Mouse (Mus musculus) limb, embryonic 15.5 days (tissue): ENCODE measurements around the gene Fxyd3. TPM values are rescaled to one million over a fixed set of nuclear protein-coding genes. Genes with fewer than 3 reads are reported as not detected.

Source experiments
- ATAC-seq: fragments of 200-750 bp; cut with Nextera tagmentation; 2 replicates; pipeline ENCODE4 v1.8.0; 2017; ENCODE audit warnings: low read depth, moderate TSS enrichment; ENCODE audit not compliant: insufficient number of reproducible peaks, low FRiP score, low TSS enrichment
- H3K27ac ChIP-seq: fragments of 300-500 bp; sonication (generic); 2 replicates; pipeline ENCODE4 v1.5.1; 2015; ENCODE audit warnings: moderate library complexity, mild to moderate bottlenecking, inconsistent platforms
- H3K27me3 ChIP-seq: fragments of 300-500 bp; sonication (generic); 2 replicates; pipeline ENCODE4 v1.6.1; 2015; ENCODE audit warnings: inconsistent platforms
- H3K36me3 ChIP-seq: fragments of 300-500 bp; sonication (generic); 2 replicates; pipeline ENCODE4 v1.6.1; 2015; ENCODE audit warnings: inconsistent platforms
- H3K4me1 ChIP-seq: fragments of 300-500 bp; sonication (generic); 2 replicates; pipeline ENCODE4 v1.6.1; 2015; ENCODE audit warnings: inconsistent platforms
- H3K4me2 ChIP-seq: fragments of 300-500 bp; sonication (generic); 2 replicates; pipeline ENCODE4 v1.6.1; 2015; ENCODE audit warnings: mild to moderate bottlenecking, inconsistent platforms
- H3K4me3 ChIP-seq: fragments of 300-500 bp; sonication (generic); 2 replicates; pipeline ENCODE4 v1.5.1; 2015; ENCODE audit warnings: mild to moderate bottlenecking, inconsistent platforms
- H3K9ac ChIP-seq: fragments of 300-500 bp; sonication (generic); 2 replicates; pipeline ENCODE4 v1.6.1; 2015; ENCODE audit warnings: inconsistent platforms
- H3K9me3 ChIP-seq: fragments of 300-500 bp; sonication (generic); 2 replicates; pipeline ENCODE4 v1.6.1; 2016; ENCODE audit warnings: inconsistent platforms
- WGBS: fragments of 180-500 bp; shearing (Covaris S2); methylation state at CpG from one replicate; pipeline ENCODE4 v1.1.7; 2015; 5-methylcytosine and 5-hydroxymethylcytosine counted together
- polyA plus RNA-seq: library from polyadenylated mRNA; unstranded; fragments of >200 nt; fragmentation: Nextera tagmentation; extraction: Ambion mirVana; gene quantifications from 2 replicates; pipeline ENCODE4 v1.2.1, GENCODE M21; 2015

Gene Fxyd3
- polyA plus RNA-seq, 1 experiment from 2014 or later = 91.8 TPM

GRCm38 (mm10) chr7:31041023-31041407, 35.5 kb downstream of the Fxyd3 start:
- H3K27me3 ChIP-seq = peaks cover 51% of the 10 kb centered on the region

GRCm38 (mm10) chr7:31040281-31041022, 36.1 kb downstream of the Fxyd3 start:
- H3K9me3 ChIP-seq = no peaks in the 10 kb centered on the region
- H3K9ac ChIP-seq = no peak overlapping the region
- H3K4me2 ChIP-seq = no peak overlapping the region
- no peak overlapping the region for H3K27ac ChIP-seq
- 76% methylated on average over 12 of the region's 12 CpGs for WGBS
- H3K27me3 ChIP-seq = peaks cover 48% of the 10 kb centered on the region
- H3K4me3 ChIP-seq = no peak overlapping the region
- no peaks in the 10 kb centered on the region for H3K36me3 ChIP-seq
- H3K4me1 ChIP-seq = peaks cover 17% of the 10 kb centered on the region
- no peak for ATAC-seq

More at GRCm38 (mm10) chr7:31041023-31041407, 35.5 kb downstream of the Fxyd3 start:
- peaks cover 17% of the 10 kb centered on the region for H3K4me1 ChIP-seq
- no peaks in the 10 kb centered on the region for H3K36me3 ChIP-seq
- peak overlapping the region; percentile 29; the same call in 1 of the 2 replicates for H3K4me3 ChIP-seq
- no peaks in the 10 kb centered on the region for H3K9me3 ChIP-seq
- no peak overlapping the region for H3K9ac ChIP-seq
- no peak overlapping the region for H3K27ac ChIP-seq
- H3K4me2 ChIP-seq = peak overlapping the region; percentile 53
- WGBS = 32% methylated on average over 8 of the region's 8 CpGs
- no peak for ATAC-seq

- Histone ChIP-seq H3K4me3 (no peak overlapping the region), H3K9me3 (no peaks in the 10 kb centered on the region), H3K4me2 (no peak overlapping the region), H3K27me3 (peaks cover 34% of the 10 kb centered on the region), H3K4me1 (peaks cover 17% of the 10 kb centered on the region), H3K9ac (no peak overlapping the region), H3K36me3 (no peaks in the 10 kb centered on the region), H3K27ac (no peak overlapping the region)
- WGBS = 88% methylated on average over 4 of the region's 4 CpGs
- no peak for ATAC-seq
These were observed 37.5 kb downstream of the Fxyd3 start for GRCm38 (mm10) chr7:31039011-31039410.

- ATAC-seq = no peak
- H3K4me1 ChIP-seq = peaks cover 16% of the 10 kb centered on the region
- WGBS = 56% methylated on average over 2 of the region's 2 CpGs
- no peaks in the 10 kb centered on the region for H3K36me3 ChIP-seq
- H3K4me3 ChIP-seq = no peak overlapping the region
- H3K27me3 ChIP-seq = peaks cover 20% of the 10 kb centered on the region
- no peak overlapping the region for H3K4me2 ChIP-seq
- H3K27ac ChIP-seq = no peak overlapping the region
- H3K9ac ChIP-seq = no peak overlapping the region
- no peaks in the 10 kb centered on the region for H3K9me3 ChIP-seq
These were observed 38.8 kb downstream of the Fxyd3 start for GRCm38 (mm10) chr7:31037675-31038074.

DNA sequence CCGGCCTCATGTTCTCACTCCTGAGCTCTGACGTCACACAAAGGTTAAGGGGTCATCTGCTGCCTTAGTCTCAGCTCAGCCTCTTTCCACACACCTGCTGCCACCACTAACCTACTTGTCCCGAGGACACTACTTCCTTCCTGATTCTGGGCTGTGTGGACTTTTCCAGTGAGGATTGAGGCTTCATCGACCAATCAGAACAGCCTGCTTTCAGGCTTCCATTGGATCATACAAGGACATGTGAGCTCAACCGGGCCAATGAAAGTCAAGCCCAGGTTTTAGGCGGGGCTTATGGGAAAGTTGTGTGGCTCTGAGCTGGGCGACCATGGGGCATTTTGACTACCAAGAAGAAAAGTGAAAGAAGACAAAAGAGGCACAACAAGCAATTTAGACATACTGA, 39.6 kb downstream of the Fxyd3 start:
- no peak overlapping the region for H3K27ac ChIP-seq
- H3K9me3 ChIP-seq = no peaks in the 10 kb centered on the region
- no peak overlapping the region for H3K4me3 ChIP-seq
- peaks cover 13% of the 10 kb centered on the region; the same call in 1 of the 2 replicates for H3K27me3 ChIP-seq
- WGBS = 82% methylated on average over 7 of the region's 7 CpGs
- H3K9ac ChIP-seq = no peak overlapping the region
- H3K4me1 ChIP-seq = peaks cover 9% of the 10 kb centered on the region
- ATAC-seq = no peak
- H3K4me2 ChIP-seq = no peak overlapping the region
- no peaks in the 10 kb centered on the region for H3K36me3 ChIP-seq

- Histone ChIP-seq H3K4me2 (no peak overlapping the region), H3K4me1 (no peaks in the 10 kb centered on the region), H3K27me3 (no peaks in the 10 kb centered on the region), H3K4me3 (no peak overlapping the region), H3K9ac (no peak overlapping the region), H3K36me3 (no peaks in the 10 kb centered on the region), H3K27ac (no peak overlapping the region), H3K9me3 (no peaks in the 10 kb centered on the region)
- ATAC-seq = no peak
- 83% methylated on average over 11 of the region's 11 CpGs for WGBS
These were observed 41.2 kb downstream of the Fxyd3 start for GRCm38 (mm10) chr7:31035291-31035690.

- H3K4me3 ChIP-seq = no peak overlapping the region
- 69% methylated on average over 11 of the region's 11 CpGs for WGBS
- H3K4me1 ChIP-seq = no peaks in the 10 kb centered on the region
- no peak overlapping the region for H3K27ac ChIP-seq
- H3K27me3 ChIP-seq = no peaks in the 10 kb centered on the region
- no peaks in the 10 kb centered on the region for H3K36me3 ChIP-seq
- no peak overlapping the region for H3K9ac ChIP-seq
- H3K9me3 ChIP-seq = no peaks in the 10 kb centered on the region
- no peak for ATAC-seq
- no peak overlapping the region for H3K4me2 ChIP-seq
These were observed 41.7 kb downstream of the Fxyd3 start for GRCm38 (mm10) chr7:31034789-31035188.

DNA sequence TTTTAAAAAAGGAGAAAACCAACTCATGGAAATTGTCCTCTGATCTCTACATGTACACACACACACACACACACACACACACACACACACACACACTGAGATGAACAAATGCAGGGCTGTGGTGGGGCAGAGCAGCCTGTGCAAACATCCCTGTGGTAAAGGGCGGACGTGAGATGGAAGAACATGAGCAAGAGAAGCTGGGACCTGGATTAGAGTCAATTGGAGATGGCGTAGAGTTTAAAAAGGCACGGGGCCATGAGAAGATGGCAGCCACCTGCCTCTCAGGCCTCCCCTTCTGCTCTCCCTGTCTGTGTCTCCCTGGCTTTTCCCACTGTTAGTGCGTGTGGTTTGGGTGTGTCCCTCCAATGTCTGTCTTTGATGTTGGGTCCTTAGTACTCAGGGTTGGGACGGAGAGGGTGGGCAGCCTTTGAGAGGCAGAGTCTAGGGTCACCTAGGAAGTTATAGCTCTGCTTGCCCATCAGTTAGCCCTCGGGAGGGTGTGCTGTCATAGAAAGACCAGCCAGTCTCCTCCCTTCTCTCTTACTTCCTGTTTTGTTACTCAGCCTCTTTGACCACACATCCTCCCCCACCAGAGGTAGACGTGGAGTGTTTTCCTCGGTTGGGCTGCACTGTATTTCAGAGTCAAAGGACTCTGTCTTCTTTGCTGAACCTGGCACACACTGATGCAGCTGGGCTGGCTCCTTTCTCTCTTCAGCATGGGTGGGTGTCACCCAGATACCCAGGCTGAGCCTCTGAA, 42.9 kb downstream of the Fxyd3 start:
- H3K27me3 ChIP-seq = no peaks in the 10 kb centered on the region
- H3K4me3 ChIP-seq = no peak overlapping the region
- no peak for ATAC-seq
- no peak overlapping the region for H3K27ac ChIP-seq
- no peaks in the 10 kb centered on the region for H3K9me3 ChIP-seq
- 54% methylated on average over 9 of the region's 9 CpGs for WGBS
- H3K36me3 ChIP-seq = no peaks in the 10 kb centered on the region
- no peak overlapping the region for H3K4me2 ChIP-seq
- H3K9ac ChIP-seq = no peak overlapping the region
- H3K4me1 ChIP-seq = no peaks in the 10 kb centered on the region

- no peak overlapping the region for H3K27ac ChIP-seq
- no peaks in the 10 kb centered on the region for H3K27me3 ChIP-seq
- 74% methylated on average over 7 of the region's 7 CpGs for WGBS
- no peaks in the 10 kb centered on the region for H3K4me1 ChIP-seq
- ATAC-seq = no peak
- H3K4me2 ChIP-seq = no peak overlapping the region
- H3K9ac ChIP-seq = no peak overlapping the region
- no peaks in the 10 kb centered on the region for H3K9me3 ChIP-seq
- no peak overlapping the region for H3K4me3 ChIP-seq
- H3K36me3 ChIP-seq = no peaks in the 10 kb centered on the region
These were observed 44.8 kb downstream of the Fxyd3 start for GRCm38 (mm10) chr7:31031731-31032130.

DNA sequence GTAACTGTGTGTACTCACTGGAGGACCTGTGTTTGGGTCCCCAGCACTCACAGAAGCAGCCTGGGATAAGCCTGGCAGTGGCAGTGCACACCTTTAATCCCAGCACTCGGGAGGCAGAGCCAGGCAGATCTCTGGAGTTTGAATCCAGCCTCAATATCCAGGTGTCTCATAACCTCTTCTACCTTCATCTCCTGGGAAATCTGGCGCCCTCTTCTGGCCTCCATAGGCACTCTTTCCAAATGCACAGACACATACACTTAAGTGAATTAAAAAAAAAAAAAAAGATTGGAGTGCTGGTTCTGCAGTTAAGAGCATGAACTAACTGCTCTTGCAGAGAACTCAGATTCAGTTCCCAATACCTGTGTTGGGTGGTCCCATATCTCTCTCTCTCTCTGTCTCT, 45.8 kb downstream of the Fxyd3 start:
- 76% methylated on average over 2 of the region's 2 CpGs for WGBS
- no peaks in the 10 kb centered on the region for H3K9me3 ChIP-seq

DNA sequence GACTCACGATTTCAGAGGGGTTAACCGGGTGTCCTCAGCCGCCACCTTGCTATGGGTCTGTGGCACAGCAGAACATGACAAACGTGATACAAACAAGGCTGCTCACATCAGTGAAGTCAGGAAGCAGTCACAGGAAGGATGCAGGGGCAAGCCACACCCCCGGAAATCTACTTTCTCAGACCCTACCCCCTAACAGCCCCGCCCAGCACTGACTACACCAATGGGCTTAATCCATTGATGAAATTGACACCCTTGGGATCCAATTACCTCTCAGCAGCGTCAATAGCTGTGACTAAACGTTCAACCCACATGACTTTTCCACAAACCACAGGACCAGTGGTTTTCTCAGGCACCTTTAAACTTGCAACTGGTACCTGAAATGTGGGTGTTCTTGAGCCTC, 47.9 kb downstream of the Fxyd3 start:
- Histone ChIP-seq H3K9ac (no peak overlapping the region), H3K36me3 (no peaks in the 10 kb centered on the region), H3K4me3 (no peak overlapping the region), H3K4me1 (peaks cover 3% of the 10 kb centered on the region; the same call in 1 of the 2 replicates), H3K27me3 (no peaks in the 10 kb centered on the region), H3K27ac (no peak overlapping the region), H3K4me2 (no peak overlapping the region), H3K9me3 (no peaks in the 10 kb centered on the region)
- no peak for ATAC-seq
- 73% methylated on average over 8 of the region's 8 CpGs for WGBS

More for the DNA sequence above, 45.8 kb downstream of the Fxyd3 start:
- no peak overlapping the region for H3K27ac ChIP-seq
- H3K36me3 ChIP-seq = no peaks in the 10 kb centered on the region
- no peaks in the 10 kb centered on the region for H3K4me1 ChIP-seq
- no peak overlapping the region for H3K9ac ChIP-seq
- no peak for ATAC-seq
- no peak overlapping the region for H3K4me2 ChIP-seq
- H3K4me3 ChIP-seq = no peak overlapping the region
- H3K27me3 ChIP-seq = no peaks in the 10 kb centered on the region
